Mouse (Mus musculus) MEL (cell line): Measurements from ENCODE around the gene Pcnx2.

ENCODE experiments used
- CTCF ChIP-seq, 3 experiments: IDR thresholded peaks in 2 of 3; conservative IDR thresholded peaks in 1 of 3; 2 replicates each; pipeline ENCODE4 v1.5.1; 2011 to 2012; ENCODE audit warnings: low read length in 3 of 3, low read depth in 2 of 3, mild to moderate bottlenecking in 2 of 3, improper control_type of control experiment in 1 of 3, inconsistent platforms in 1 of 3, mixed read lengths in 1 of 3, moderate library complexity in 1 of 3; ENCODE audit not compliant: control insufficient read depth in 1 of 3, insufficient read depth in 1 of 3, poor library complexity in 1 of 3, severe bottlenecking in 1 of 3
- GABPA ChIP-seq: IDR thresholded peaks from 2 replicates; pipeline ENCODE4 v1.6.1; 2012; ENCODE audit warnings: low read depth, mild to moderate bottlenecking, inconsistent platforms, low read length, improper control_type of control experiment, moderate library complexity
- KAT2A ChIP-seq: conservative IDR thresholded peaks from 2 replicates; pipeline ENCODE4 v1.6.1; 2012; ENCODE audit warnings: low read depth, low read length, improper control_type of control experiment, inconsistent platforms
- MAX ChIP-seq: IDR thresholded peaks from 2 replicates; pipeline ENCODE4 v1.6.1; 2011; ENCODE audit warnings: low read length, improper control_type of control experiment
- ZNF384 ChIP-seq: IDR thresholded peaks from 2 replicates; pipeline ENCODE4 v1.6.1; 2012; ENCODE audit warnings: low read depth, mild to moderate bottlenecking, inconsistent platforms, low read length, improper control_type of control experiment

DNA sequence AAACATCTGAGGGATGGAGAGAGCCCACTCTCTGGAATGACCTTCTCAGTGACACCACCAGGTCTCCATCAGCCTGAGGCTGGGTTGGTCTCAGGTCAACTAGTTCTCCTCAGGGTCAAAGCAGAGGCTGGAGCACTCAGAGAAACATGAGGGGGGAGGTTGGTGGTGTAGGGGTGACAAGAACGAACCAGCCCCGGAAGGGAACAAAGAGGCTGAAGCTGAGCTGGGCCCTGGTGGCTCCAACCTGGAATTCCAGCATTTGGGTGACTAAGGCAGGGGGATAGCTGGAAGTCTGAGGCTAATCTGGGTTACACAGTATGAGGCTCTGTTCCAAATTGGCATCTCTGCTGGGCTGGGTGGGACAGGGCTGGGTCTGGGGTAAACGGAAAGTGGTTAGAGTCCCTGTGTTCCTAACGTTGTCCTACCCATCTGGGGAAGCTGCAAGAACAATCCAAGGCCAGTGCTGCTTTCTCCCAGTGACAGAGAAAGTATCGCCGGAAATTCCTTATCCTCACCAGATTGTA, 27.9 kb downstream of the Pcnx2 start:
- TF ChIP-seq KAT2A (no peak), GABPA (no peak), MAX (no peak), CTCF (IDR thresholded peaks at IDR 0.05 in 2 of 3, conservative IDR thresholded peaks at IDR 0.05 in 1 of 3; ENCODE audit: control insufficient read depth in 1 of 3, insufficient read depth in 1 of 3, low read depth in 2 of 3, low read length in 3 of 3, poor library complexity in 1 of 3, severe bottlenecking in 1 of 3) (no peak), ZNF384 (no peak)
